Mouse (Mus musculus): ENCODE measurements around the gene Itpr2.

DNA sequence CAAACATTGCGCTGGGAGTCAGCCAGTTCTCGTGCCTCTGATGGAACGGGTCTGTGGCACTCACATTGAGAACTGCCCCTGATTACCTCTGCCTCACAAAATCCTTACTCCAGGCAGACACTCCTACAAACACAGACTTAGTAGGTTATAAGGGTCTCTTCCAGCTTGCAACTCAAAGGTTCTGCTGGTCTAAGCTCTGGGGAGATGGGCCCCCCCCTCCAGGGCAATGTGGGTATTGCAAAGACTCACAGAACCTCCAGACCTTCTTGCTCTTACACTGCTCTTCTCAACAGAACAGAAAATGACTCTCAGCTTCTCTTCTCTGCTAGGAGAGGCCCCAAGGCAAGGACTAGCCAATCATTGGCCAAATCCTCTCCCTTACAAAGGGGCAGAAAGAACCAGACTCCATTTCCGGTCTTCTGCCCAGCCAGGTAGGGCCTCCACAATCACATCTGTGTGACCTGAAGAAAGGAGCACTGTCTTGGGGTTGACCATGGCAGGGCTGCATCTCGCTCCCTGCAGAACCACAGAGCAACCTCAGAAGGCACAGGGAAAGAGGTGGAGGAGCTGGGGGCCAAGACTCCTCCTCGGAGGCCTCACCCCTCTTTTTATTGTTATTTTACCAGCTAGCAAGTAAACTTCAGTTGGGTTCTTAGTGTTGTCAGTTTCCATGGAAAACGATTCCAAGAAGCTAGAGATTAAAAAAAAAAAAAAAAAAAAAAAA, 244.9 kb downstream of the Itpr2 start:
- TF ChIP-seq CTCF (IDR thresholded peaks at IDR 0.05; ENCODE audit: extremely low read depth, insufficient read depth, insufficient read length, insufficient replicate concordance) = 0 out of 2 replicates have a peak, but pooled peaks have one; percentile 9
- no peak for TF ChIP-seq POLR2A (IDR thresholded peaks at IDR 0.05; ENCODE audit: low read depth, low read length)
